Mouse (Mus musculus) common myeloid progenitor, adult 5-6 weeks (primary cell): ENCODE data around the gene Cygb. TPM values are rescaled to one million over a fixed set of nuclear protein-coding genes. Genes with fewer than 3 reads are reported as not detected.

ENCODE experiments used
- ATAC-seq: replicated peaks from 2 replicates; pipeline ENCODE4 v1.8.0; 2016; ENCODE audit warnings: low read depth, mild to moderate bottlenecking, moderate TSS enrichment, inconsistent platforms; ENCODE audit not compliant: poor library complexity, severe bottlenecking
- total RNA-seq: library from RNA; stranded (forward); fragments of 200-1000, 187-1606 nt; gene quantifications from 2 replicates; pipeline ENCODE4 v1.2.3, GENCODE M21; 2017

Gene Cygb
- not detected in 2 replicates for total RNA-seq

- no peak for ATAC-seq
Measured at GRCm38 (mm10) chr11:116654255-116654821, at the start of gene Cygb. TSS of gene Cygb (minus strand) at chr11:116654313.

GRCm38 (mm10) chr11:116701377-116701841 is 47.3 kb upstream of the Cygb start:
- peak; percentile 42; the same call in 1 of the 2 replicates for ATAC-seq

- ATAC-seq = no peak
Measured at GRCm38 (mm10) chr11:116697521-116697920, 43.4 kb upstream of the Cygb start.

GRCm38 (mm10) chr11:116696426-116696825 is 42.3 kb upstream of the Cygb start:
- ATAC-seq = no peak

- ATAC-seq = no peak
Measured at GRCm38 (mm10) chr11:116695194-116695880, 41.2 kb upstream of the Cygb start.

- peak; percentile 47; the same call in 1 of the 2 replicates for ATAC-seq
Measured at GRCm38 (mm10) chr11:116694250-116695193, 40.4 kb upstream of the Cygb start.

GRCm38 (mm10) chr11:116693899-116694249 is 39.8 kb upstream of the Cygb start:
- no peak for ATAC-seq

- ATAC-seq = no peak
Measured at GRCm38 (mm10) chr11:116690701-116691575, 36.8 kb upstream of the Cygb start.

- no peak for ATAC-seq
Measured at GRCm38 (mm10) chr11:116689622-116690021, 35.5 kb upstream of the Cygb start.

- no peak for ATAC-seq
Measured at GRCm38 (mm10) chr11:116687897-116688296, 33.8 kb upstream of the Cygb start.

- ATAC-seq = no peak
Measured at GRCm38 (mm10) chr11:116685729-116686128, 31.6 kb upstream of the Cygb start.

GRCm38 (mm10) chr11:116683777-116684176 is 29.7 kb upstream of the Cygb start:
- no peak for ATAC-seq

GRCm38 (mm10) chr11:116682501-116683144 is 28.5 kb upstream of the Cygb start:
- no peak for ATAC-seq

- ATAC-seq = no peak
Measured at GRCm38 (mm10) chr11:116681147-116681546, 27.0 kb upstream of the Cygb start.

- ATAC-seq = no peak
Measured at GRCm38 (mm10) chr11:116680321-116681091, 26.4 kb upstream of the Cygb start.

GRCm38 (mm10) chr11:116679148-116679547 is 25.0 kb upstream of the Cygb start:
- ATAC-seq = no peak

GRCm38 (mm10) chr11:116677711-116678441 is 23.8 kb upstream of the Cygb start:
- no peak for ATAC-seq
